Mouse (Mus musculus) bone marrow macrophage, adult 2 months (primary cell): ENCODE results near the gene Mepe.

Experiments
- CTCF ChIP-seq: IDR thresholded peaks from 2 replicates; pipeline ENCODE4 v1.5.1; 2012; ENCODE audit warnings: low read depth, mild to moderate bottlenecking, low read length, moderate library complexity
- POLR2A ChIP-seq: IDR thresholded peaks from 2 replicates; pipeline ENCODE4 v1.6.1; 2012; ENCODE audit warnings: mild to moderate bottlenecking, low read depth, low read length, borderline replicate concordance

GRCm38 (mm10) chr5:104339009-104339408 lies 13.9 kb downstream of the Mepe start:
- no peak for TF ChIP-seq CTCF
- no peak for TF ChIP-seq POLR2A
